Mouse (Mus musculus): ENCODE data around the gene Foxj1. TPM values are rescaled to one million over a fixed set of nuclear protein-coding genes. Genes with fewer than 3 reads are reported as not detected.

Foxj1 gene
- polyA plus RNA-seq (2014; fragmentation: Illumina TruSeq; extraction: RNeasy Lipid Tissue Mini Kit (QIAGEN cat#74804); ENCODE audit: low read depth, low replicate concordance): not detected

DNA sequence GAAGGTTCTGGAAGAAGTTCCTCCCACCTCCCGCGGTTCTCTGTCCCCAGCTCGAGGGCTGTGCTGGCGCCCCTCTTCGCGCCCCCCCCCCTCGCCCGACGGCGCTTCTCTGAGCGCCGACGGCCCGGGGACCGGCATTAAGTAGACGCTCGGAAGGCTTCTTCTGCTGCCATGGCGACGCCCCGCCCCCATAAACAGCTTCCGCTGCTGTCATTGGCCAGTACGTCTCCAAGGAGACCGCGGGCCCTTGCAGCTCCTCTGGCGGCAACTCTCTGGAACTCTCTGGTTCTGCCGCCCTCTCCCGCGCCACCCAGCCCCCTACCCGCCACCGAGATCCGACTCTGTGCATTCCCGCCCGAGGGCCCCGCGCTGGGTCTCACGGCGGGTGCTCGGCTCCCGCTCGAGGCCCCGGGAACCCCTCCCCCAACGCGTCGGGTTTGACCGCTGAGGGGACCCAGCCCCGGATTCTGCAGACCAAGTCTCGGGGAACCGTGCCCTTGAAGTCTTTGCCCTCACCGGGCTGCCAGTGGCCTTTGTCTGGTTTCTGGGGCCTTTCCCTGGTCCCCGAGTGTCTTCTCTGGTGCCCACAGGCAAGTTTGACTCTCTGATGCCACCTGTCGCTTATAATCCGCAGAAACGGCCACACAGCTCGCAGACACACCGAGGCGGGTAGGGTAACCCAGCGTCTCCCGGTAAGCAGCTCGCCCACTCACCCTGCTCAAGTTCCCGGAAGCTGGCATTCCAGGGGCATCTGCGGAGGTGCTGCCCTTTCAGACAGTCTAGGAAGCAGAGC lies at the start of gene Foxj1:
Foxj1 (minus strand) TSS at position 156 of the 793 bp plus-strand sequence.

DNA sequence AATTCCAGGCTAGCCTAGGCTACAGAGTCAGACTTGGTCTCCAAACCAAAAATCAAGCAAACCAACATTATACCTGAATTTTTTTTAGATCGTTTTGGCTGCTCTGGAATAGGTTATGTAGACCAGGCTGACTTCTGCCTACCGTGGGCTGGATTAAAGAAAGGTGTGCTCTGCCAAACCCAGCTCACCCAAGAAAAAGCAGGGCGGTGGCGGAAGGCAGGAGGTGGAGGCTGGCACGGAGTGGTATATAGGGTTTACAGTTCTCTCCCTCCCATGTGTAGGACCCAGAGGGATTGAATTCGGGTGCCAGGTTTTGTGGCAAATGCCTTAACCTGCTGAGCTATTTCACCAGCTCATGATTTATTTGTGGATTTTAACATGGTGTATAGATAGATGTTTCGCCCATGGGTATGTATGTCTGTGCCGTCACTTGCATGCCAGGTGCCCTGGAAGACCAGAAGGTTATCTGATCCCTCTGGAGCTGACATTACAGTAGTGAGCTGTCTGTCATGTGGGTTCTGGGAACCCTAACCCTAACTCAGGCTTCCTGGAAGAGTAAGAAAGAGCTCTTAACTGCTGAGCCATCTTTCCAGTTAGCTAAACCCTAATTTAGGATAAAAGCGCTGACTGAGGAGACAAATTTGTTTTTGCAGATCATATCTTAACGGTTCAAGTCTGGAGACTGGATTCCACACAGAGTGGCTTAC lies 28.0 kb downstream of the Foxj1 start, which contains the start of gene Exoc7:
Exoc7 (minus strand) TSS at position 215 of the 707 bp plus-strand sequence.

DNA sequence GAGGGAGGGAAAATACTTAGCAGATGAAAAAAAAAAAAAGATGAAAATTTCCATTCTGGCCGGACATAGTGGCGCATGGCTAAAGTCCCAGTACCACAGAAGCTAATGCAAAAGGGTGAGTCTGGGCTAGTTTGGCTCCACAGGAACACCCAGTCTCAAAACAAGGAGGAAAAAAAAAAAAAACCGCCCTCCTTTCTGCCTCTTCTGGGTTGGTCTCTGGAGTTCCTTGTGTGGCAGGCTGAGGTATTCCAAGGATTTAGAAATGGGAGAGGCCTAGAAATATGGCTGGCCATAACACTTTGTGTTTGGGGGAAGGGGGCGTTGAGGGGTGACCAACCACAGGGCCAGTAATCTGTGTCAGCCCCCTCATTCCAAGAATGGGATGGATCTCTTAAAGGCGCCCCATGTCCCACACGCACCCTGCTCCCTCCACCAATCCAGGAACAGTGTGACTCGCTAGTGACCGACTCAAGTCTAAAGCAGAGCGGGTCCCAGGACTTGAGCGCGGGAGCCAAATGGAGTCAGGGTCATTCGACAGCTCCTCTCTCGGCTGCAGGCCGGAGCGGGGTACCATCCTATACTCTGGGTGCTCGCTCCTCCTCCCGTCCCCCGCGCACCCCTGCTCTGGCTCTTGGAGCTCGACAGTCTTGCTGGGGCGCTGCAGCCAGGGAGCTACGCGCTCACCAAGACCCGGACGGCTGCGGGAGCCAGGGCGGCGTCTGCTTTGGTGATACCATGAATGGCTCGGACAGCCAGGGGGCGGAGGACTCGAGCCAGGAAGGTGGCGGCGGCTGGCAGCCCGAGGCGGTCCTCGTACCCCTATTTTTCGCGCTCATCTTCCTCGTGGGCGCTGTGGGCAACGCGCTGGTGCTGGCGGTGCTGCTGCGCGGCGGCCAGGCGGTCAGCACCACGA lies 54.2 kb downstream of the Foxj1 start, which contains the start of gene Galr2:
Galr2 (plus strand) TSS at position 189 of the 913 bp plus-strand sequence.

Other genes with a start within 250 kb of the Foxj1 start
- 108 TPM for gene Wbp2, start 248.4 kb downstream of the Foxj1 start, polyA plus RNA-seq (2014; fragmentation: Illumina TruSeq; extraction: RNeasy Lipid Tissue Mini Kit (QIAGEN cat#74804); ENCODE audit: low read depth, low replicate concordance)
- gene Trim47, start 208.2 kb downstream of the Foxj1 start, polyA plus RNA-seq (2014; fragmentation: Illumina TruSeq; extraction: RNeasy Lipid Tissue Mini Kit (QIAGEN cat#74804); ENCODE audit: low read depth, low replicate concordance): 27.8 TPM
- 9.1 TPM for gene Trim65, start 204.3 kb downstream of the Foxj1 start, polyA plus RNA-seq (2014; fragmentation: Illumina TruSeq; extraction: RNeasy Lipid Tissue Mini Kit (QIAGEN cat#74804); ENCODE audit: low read depth, low replicate concordance)
- 69.6 TPM for gene Mrpl38, start 196.5 kb downstream of the Foxj1 start, polyA plus RNA-seq (2014; fragmentation: Illumina TruSeq; extraction: RNeasy Lipid Tissue Mini Kit (QIAGEN cat#74804); ENCODE audit: low read depth, low replicate concordance)
- gene Fbf1, start 167.2 kb downstream of the Foxj1 start, polyA plus RNA-seq (2014; fragmentation: Illumina TruSeq; extraction: RNeasy Lipid Tissue Mini Kit (QIAGEN cat#74804); ENCODE audit: low read depth, low replicate concordance): 11.4 TPM
- gene Ten1, start 136.5 kb downstream of the Foxj1 start, polyA plus RNA-seq (2014; fragmentation: Illumina TruSeq; extraction: RNeasy Lipid Tissue Mini Kit (QIAGEN cat#74804); ENCODE audit: low read depth, low replicate concordance): 10.5 TPM
- gene Acox1, start 136.4 kb downstream of the Foxj1 start, polyA plus RNA-seq (2014; fragmentation: Illumina TruSeq; extraction: RNeasy Lipid Tissue Mini Kit (QIAGEN cat#74804); ENCODE audit: low read depth, low replicate concordance): 239 TPM
- 0.24 TPM for gene Evpl, start 97.3 kb downstream of the Foxj1 start, polyA plus RNA-seq (2014; fragmentation: Illumina TruSeq; extraction: RNeasy Lipid Tissue Mini Kit (QIAGEN cat#74804); ENCODE audit: low read depth, low replicate concordance)
- gene Srp68, start 61.2 kb downstream of the Foxj1 start, polyA plus RNA-seq (2014; fragmentation: Illumina TruSeq; extraction: RNeasy Lipid Tissue Mini Kit (QIAGEN cat#74804); ENCODE audit: low read depth, low replicate concordance): 56.6 TPM
- gene Galr2, start 54.5 kb downstream of the Foxj1 start, polyA plus RNA-seq (2014; fragmentation: Illumina TruSeq; extraction: RNeasy Lipid Tissue Mini Kit (QIAGEN cat#74804); ENCODE audit: low read depth, low replicate concordance): not detected
- gene Exoc7, start 28.2 kb downstream of the Foxj1 start, polyA plus RNA-seq (2014; fragmentation: Illumina TruSeq; extraction: RNeasy Lipid Tissue Mini Kit (QIAGEN cat#74804); ENCODE audit: low read depth, low replicate concordance): 34.8 TPM
- gene Rnf157, start 77.6 kb upstream of the Foxj1 start, polyA plus RNA-seq (2014; fragmentation: Illumina TruSeq; extraction: RNeasy Lipid Tissue Mini Kit (QIAGEN cat#74804); ENCODE audit: low read depth, low replicate concordance): 4.7 TPM
- gene Ubald2, start 98.7 kb upstream of the Foxj1 start, polyA plus RNA-seq (2014; fragmentation: Illumina TruSeq; extraction: RNeasy Lipid Tissue Mini Kit (QIAGEN cat#74804); ENCODE audit: low read depth, low replicate concordance): 29.6 TPM
- gene Qrich2, start 130.8 kb upstream of the Foxj1 start, polyA plus RNA-seq (2014; fragmentation: Illumina TruSeq; extraction: RNeasy Lipid Tissue Mini Kit (QIAGEN cat#74804); ENCODE audit: low read depth, low replicate concordance): not detected
- 29.6 TPM for gene Prpsap1, start 158.8 kb upstream of the Foxj1 start, polyA plus RNA-seq (2014; fragmentation: Illumina TruSeq; extraction: RNeasy Lipid Tissue Mini Kit (QIAGEN cat#74804); ENCODE audit: low read depth, low replicate concordance)
- gene Sphk1, start 195.5 kb upstream of the Foxj1 start, polyA plus RNA-seq (2014; fragmentation: Illumina TruSeq; extraction: RNeasy Lipid Tissue Mini Kit (QIAGEN cat#74804); ENCODE audit: low read depth, low replicate concordance): 1.5 TPM
- 19.6 TPM for gene Ube2o, start 246.0 kb upstream of the Foxj1 start, polyA plus RNA-seq (2014; fragmentation: Illumina TruSeq; extraction: RNeasy Lipid Tissue Mini Kit (QIAGEN cat#74804); ENCODE audit: low read depth, low replicate concordance)